Mouse (Mus musculus) central nervous system, embryonic 14 days (tissue): ENCODE measurements around the gene Tedc1. TPM values are rescaled to one million over a fixed set of nuclear protein-coding genes. Genes with fewer than 3 reads are reported as not detected.

ENCODE experiments used
- polyA plus RNA-seq: library from polyadenylated mRNA; depleted of rRNA; stranded (reverse); fragments of >200 nt; gene quantifications from 2 replicates; pipeline ENCODE4 v1.2.3, GENCODE M21; 2012; rRNA removed

Tedc1 gene
- 20.0 and 21.7 TPM in 2 replicates for polyA plus RNA-seq

DNA sequence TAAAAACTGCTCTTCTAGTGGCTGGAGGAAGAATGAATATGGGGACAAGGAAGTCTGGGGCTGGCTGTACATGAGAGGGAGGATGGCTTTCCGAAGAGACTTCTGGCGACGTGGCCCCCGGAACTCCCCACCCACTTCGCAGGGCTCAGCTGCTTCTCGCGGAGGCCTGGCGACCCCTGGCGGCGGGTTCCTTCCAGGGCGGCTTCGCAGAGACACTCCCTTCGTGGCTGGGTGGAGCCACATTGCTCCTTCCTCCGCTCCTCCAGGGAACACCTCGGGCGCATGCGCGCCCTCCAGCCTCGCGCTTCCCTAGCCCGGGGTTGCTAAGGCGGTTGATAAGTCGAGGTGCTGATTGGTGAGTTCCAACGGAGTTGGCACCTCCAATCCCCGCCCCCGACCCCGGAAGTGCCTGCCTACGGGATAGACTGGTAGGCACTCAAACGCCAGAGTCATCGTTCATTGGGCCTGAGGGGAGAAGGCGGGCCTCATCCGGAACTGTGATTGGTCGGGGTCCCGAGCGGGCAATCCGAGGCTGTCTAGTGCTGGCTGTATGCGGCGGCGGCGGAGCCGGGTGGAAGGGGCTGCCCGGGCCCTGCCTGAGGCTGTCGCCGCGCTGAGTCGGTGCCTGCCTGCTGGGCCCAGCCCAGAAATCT, at the start of gene Tedc1:
TSS of gene Tedc1 (plus strand) at position 535 of the 653 bp plus-strand sequence.

DNA sequence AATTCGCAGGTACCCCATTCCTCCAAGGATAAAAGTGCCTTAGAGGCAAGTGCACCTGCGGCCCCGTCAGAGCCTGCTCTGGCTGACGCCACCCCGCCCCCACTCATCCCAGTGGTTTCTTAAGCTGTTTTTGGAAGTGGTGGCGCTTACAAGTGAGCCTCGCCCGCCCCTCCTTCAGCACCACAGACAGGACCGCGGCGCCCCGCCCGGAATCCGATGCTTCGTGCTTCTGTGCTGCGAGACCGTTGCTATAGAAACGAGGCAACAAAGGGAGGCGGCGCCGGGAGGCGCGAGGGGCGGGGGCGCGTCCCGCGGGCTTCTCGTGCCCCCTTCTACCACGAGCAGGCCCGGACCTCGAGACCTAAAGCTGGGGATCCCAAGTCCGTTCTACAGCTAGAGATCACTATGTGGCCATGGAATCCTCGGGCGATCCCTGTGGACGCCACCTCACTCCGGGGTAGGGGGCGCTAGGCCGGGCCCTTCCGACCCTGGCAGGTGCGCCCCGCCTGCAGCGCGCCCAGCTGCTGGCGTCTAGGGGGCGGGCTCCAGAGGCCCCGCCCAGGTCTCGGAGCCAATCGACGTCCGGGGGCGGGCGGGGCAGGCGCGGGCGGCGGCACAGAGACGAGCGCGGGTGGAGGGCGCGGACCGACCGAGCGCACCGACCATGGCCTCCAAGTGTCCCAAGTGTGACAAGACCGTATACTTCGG, 16.2 kb upstream of the Tedc1 start, which contains the start of gene Crip2:
TSS of gene Crip2 (plus strand) at position 329 of the 708 bp plus-strand sequence.

DNA sequence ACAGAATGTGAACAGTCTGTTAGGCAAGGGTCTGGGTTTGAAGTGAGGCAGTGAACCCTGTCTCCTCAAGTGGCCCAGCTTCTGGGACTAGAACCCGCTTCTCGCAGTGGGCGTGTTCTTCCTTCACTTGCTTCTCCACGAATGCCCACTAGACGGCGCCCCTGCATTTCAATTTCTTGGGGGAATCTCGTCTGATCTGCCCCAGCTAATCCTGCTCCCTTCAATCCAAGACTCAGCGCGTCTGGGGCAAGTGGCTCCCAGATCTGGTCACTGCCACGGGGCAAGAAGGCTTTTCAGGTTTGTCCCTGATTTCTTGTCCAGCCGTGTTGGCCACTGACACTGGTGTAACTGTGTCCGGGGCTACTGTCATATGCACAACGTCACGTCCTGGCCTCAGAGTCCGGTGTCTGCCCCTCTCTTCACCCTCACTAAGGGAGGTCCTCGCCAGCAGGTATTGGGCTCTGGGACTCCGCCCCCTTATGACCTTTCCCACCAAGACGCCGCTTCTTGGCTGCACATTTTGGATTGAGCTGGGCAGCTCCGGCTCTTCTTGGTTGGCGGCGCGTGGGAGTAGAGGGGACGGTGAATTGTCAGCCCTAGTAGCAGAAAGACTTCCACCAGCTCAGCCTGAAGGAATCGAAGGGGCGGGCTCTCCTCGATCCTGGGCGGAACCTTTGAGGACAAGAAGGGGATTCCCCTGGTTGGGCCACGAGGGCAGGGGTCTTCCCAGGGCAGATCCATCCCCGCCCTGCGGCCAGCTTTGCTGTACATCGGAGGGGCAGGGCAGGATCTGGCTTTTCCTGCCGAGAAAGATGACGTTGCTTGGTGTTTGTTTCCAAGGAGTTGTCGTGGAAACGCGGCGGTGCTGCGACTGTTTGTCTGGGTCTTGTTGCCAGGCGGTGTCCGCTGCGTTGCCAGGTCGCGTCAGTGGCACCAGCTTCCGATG, 9.8 kb upstream of the Tedc1 start, which contains the start of gene Crip1:
TSS of gene Crip1 (plus strand) at position 205 of the 946 bp plus-strand sequence.

DNA sequence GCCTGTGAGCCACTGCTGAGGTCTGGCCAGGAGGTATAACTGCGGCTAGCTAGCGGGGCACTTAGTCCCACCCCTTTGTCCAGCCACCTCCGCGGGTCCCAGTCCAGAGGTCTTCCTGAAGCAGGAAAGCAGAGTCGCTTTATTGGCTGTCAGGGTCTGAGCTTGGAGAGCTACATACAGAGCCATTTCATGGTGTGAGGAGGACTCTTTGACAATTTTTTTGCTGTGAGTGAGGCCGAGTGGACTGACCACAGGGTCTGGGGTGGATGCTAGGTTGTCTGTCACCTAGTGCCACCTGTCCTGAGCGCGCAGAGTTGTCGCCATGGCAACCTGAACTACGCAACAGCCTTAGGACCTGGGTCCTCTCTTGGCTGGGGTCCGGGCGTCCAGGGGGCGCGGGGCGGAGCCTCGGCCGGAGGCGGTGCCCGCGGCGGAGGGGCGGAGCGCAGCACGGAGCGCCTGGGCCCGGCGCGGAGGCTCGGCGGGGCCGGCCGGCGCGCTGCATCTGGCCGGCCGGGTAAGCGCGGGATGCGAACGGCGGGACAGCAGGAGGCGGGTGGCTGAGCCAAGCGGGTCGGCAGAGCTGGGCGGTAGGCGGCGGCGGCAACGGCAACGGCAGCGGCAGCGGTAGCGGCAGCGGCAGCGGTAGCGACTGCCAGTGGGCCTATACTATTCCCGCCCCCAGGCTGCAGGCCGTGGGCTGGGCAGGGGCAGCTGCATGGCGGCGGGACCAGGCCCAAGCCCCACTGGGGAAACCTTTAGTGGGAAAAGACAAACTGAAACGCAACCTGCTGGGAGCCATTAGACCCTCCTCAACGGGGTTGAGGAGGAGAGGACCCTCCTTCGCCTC, 29.4 kb downstream of the Tedc1 start, which contains the start of gene Tmem121:
TSS of gene Tmem121 (plus strand) at position 489 of the 850 bp plus-strand sequence.

Other genes starting within 250 kb of the Tedc1 start
- 44.5 and 56.0 TPM in 2 replicates for gene Jag2, start 226.6 kb upstream of the Tedc1 start, polyA plus RNA-seq
- 37.1 and 42.3 TPM in 2 replicates for gene Nudt14, start 214.3 kb upstream of the Tedc1 start, polyA plus RNA-seq
- 42.4 and 44.8 TPM in 2 replicates for gene Btbd6, start 179.9 kb upstream of the Tedc1 start, polyA plus RNA-seq
- gene Brf1, start 155.7 kb upstream of the Tedc1 start, polyA plus RNA-seq: 80.8 and 84.7 TPM in 2 replicates
- gene Pacs2, start 141.9 kb upstream of the Tedc1 start, polyA plus RNA-seq: 74.1 and 81.7 TPM in 2 replicates
- gene Tex22, start 81.9 kb upstream of the Tedc1 start, polyA plus RNA-seq: 0.27 and 0.34 TPM in 2 replicates
- 111 and 114 TPM in 2 replicates for gene Mta1, start 58.1 kb upstream of the Tedc1 start, polyA plus RNA-seq
- gene Crip2, start 16.2 kb upstream of the Tedc1 start, polyA plus RNA-seq: 250 and 289 TPM in 2 replicates
- gene Crip1, start 10.1 kb upstream of the Tedc1 start, polyA plus RNA-seq: 60.6 and 128 TPM in 2 replicates
- gene Tmem121, start 29.5 kb downstream of the Tedc1 start, polyA plus RNA-seq: 51.1 and 57.3 TPM in 2 replicates